Mouse (Mus musculus) liver, adult (tissue): ENCODE measurements around the gene Selenbp1.

Experiments used
- GATA4 ChIP-seq: IDR thresholded peaks from 2 replicates; pipeline ENCODE4 v1.6.1; 2014; ENCODE audit warnings: mild to moderate bottlenecking, low read length; ENCODE audit not compliant: insufficient replicate concordance

Gene Selenbp1

DNA sequence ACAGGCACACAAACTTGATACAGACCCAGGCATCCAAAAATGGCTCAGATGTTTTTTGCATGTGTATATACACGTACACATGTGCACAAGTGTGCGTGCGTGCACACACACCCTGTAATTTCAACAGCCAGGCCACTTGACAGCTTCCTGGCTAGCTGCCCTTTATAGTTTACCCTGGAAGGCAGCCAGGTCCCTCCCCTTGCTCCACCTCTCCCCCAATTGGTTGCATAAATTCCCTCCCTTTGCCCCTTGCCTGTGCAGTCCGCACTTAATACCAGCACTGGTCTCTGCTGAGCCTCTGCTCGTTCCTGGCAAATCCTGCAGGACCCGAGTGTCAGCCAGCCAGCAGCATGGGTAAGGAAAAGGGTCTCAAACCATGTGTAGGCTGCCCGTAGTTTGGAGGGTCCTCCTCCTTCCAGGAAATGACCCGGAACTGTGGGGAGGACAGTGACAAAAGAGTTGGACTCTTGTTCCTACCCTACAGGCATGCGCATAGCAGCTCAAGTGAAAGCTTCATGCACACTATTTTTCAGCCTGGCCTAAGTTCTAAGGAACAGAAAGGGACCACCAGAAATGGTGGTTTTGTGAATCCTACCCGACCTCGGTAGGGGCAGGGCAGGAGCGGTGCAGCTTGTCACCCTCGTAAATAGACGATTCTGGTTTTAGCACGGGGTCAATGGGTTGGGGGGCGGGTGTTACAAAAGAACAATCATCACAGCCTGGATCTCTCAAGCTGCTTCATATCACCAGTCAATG is at the start of gene Selenbp1:
Gene Selenbp1 (plus strand): TSS at position 248 of the 756 bp plus-strand sequence.
- no peak for TF ChIP-seq GATA4

DNA sequence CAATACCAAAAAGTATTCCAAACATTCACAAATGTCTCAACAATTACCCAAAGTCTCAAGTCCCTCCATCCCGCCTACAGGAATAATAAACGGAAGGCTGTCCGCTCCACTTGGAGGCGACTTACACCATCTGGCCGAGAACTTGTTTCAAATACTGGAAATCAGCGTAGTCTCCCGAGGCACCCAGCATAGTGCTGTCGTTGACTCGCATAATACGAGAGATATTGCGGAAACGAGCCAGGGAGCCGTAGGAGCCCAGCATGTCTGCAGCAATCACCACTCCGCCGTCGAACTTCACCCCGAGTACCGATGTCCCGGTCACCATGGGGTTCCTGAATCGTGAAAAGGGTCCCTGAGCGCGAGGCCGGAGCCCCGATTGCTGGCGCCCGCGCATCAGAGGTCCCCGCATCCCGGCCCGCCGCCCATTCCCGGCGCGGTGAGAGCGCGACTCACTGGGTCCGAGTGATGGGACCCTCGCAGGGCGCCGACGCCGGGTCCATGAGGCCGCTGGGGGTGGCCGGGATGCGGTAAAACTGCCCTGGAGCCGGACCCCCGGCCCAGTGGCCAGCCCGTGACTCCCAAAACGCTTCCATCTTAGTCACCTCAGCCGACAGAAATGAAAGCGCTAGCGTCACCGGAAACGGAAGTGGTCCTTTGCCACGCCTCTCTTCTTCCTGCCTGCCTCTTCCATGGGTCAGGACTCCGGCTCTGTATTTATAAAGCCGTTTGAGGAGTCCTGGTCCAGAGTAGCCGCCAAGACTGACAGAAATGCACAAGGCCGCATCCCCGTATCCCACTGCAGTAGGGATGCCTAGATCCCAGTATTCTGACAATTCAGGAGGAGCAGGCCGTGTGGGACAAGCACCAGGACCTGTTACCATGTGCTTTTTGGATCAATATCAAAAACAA is 46.3 kb upstream of the Selenbp1 start, which contains the start of gene Psmb4:
Gene Psmb4 (minus strand): TSS at position 646 of the 909 bp plus-strand sequence.
- TF ChIP-seq GATA4: no peak

GRCm38 (mm10) chr3:94888595-94888994 is 44.3 kb upstream of the Selenbp1 start:
- no peak for TF ChIP-seq GATA4

DNA sequence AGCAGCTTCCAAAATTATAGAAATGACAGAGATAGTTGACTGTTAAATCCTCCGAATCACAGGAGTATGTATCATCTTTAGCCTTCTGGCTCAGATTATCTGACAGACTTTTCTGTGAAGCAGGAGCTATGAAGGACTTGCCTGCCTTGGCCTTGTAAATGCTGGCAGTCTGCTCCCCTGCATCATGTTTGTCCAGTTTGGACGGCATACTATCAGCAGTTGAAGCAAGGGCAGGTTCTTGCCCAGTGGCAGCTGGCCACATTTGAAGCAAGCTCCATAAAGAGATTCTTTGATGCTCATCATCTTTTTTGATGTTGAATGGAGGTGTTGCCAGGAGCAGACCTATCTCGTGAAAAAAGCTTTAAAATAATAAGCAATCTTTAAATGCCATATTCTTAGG is 38.8 kb upstream of the Selenbp1 start:
- no peak for TF ChIP-seq GATA4

GRCm38 (mm10) chr3:94902747-94903146 is 30.1 kb upstream of the Selenbp1 start:
- TF ChIP-seq GATA4: no peak

- no peak for TF ChIP-seq GATA4
These were observed 26.4 kb upstream of the Selenbp1 start for GRCm38 (mm10) chr3:94906482-94906881.

DNA sequence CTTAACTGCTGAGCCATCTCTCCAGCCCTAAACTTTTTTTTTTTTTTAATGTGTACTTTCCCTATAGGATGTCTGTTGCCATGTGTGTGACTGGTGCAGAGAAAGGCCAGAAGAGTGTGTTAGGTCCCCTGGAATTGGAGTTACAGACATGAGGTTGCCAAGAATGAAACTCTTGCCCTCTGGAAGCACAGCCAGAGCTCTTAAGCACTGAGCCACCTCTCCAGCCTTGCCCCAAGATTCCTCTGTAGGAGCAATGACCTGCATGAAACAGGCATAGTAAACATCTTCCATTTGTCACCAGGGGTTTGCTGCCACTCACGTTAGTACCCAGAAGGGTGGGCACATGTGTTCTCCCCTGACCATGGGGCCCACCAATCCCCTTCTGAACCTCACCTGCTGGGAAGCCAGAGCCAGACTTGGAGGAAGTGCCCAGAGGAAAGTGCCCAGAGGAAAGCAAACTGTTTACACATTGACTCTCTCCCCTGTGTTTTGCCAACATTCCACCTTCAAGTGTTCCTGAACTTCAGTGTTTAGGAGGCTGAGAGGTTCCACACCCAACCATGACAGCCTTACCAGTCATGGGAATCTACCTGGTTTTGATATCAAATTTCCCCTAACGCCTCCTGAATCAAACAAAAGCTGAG is 21.7 kb upstream of the Selenbp1 start:
- no peak for TF ChIP-seq GATA4

DNA sequence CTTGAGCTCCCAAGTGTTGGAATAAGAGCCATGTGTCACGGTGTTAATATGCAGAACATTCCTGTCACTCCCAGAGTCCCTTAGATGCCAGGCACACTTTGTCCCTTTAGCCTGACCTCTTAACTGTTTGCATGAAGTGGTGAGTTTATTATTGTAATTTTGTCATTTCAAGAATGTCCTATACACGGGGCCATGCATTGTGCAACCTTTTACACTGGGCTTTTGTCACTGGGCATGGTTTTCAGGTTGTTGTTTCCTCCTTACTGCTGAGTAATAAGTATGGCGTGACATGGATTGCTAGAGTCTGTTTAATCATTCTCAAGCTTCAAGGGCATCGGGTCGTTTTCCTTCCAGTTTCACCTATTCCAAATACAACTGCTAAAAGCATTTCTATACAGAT is 19.1 kb upstream of the Selenbp1 start:
- no peak for TF ChIP-seq GATA4

- TF ChIP-seq GATA4: no peak
These were observed 16.7 kb upstream of the Selenbp1 start for GRCm38 (mm10) chr3:94915903-94916741.

- no peak for TF ChIP-seq GATA4
These were observed 15.0 kb upstream of the Selenbp1 start for GRCm38 (mm10) chr3:94917816-94918361.

- TF ChIP-seq GATA4: no peak
These were observed 14.0 kb upstream of the Selenbp1 start for GRCm38 (mm10) chr3:94918845-94919244.

DNA sequence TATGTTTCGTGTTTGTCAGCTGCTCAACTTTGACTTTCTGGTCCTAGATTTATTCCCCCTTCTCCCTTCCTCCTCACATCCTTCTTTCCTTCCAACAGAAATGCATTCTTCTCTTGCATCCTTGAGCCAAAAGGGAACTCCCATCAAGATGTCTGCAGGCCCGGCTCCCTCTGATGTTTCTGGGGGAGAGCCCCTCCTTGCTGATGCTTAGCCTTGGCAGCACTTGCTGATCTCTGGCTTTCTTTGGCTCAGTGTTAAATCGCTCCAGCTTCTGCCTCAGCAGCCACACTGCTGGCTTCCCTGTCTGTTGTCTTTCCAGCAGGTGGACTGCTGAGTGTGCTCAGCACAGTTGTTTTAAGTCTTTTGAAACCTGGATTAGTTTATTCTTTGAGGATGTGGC is 11.8 kb upstream of the Selenbp1 start:
- TF ChIP-seq GATA4: no peak

- no peak for TF ChIP-seq GATA4
These were observed 10.5 kb upstream of the Selenbp1 start for GRCm38 (mm10) chr3:94922333-94922732.

DNA sequence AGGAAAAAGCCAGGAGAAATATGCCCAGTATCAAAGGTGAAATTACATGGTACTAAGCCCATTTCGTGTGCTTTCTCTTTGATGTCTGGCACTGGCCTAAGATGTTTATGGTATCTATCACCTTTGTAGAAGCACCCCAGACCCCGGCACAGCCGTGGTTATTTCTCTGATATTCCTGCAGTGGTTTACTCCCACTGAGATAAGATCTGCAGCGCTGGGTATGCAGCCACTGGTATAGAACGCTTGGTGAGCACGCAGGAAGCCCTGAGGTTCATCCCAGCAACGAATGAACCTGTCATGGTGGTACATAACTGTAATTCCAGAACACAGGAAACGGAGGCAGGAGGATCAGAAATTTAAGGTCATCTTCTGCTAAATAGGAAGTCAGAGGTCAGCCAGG is 8.2 kb upstream of the Selenbp1 start:
- no peak for TF ChIP-seq GATA4
